Mouse (Mus musculus): Measurements from ENCODE around the gene Col6a2.

Gene Col6a2

GRCm38 (mm10) chr10:76636026-76636425, 12.6 kb upstream of the Col6a2 start:
- in situ Hi-C loops (cut with MboI, MseI): no loop called here

- in situ Hi-C loops (cut with MboI, MseI): no loop called here
These were observed 11.2 kb upstream of the Col6a2 start for GRCm38 (mm10) chr10:76634584-76634983.

- in situ Hi-C loops (cut with MboI, MseI): no loop called here
These were observed 10.7 kb upstream of the Col6a2 start for GRCm38 (mm10) chr10:76634094-76634571.

- in situ Hi-C loops (cut with MboI, MseI): no loop called here
These were observed 9.2 kb upstream of the Col6a2 start for GRCm38 (mm10) chr10:76632630-76633029.

DNA sequence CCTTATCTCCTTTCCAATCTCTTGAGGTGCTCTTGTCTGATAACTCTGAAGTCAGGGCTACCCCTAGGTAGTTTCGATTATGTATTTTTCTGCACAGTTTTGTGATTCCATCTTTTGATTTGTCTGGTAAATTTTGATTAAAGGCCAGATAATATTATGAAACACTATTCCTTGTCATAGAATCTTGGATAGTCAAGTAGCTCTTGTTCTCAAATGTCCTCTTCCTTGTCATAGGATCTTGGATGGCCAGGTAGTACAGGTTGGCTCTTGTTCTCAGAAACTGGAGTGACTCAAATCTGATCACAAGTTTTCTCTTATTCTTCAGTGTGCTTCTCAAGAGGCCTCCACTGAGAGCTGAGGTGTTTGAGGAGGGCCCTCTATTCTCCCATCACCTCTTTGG, 7.2 kb upstream of the Col6a2 start:
- in situ Hi-C loops (cut with MboI, MseI): no loop called here

DNA sequence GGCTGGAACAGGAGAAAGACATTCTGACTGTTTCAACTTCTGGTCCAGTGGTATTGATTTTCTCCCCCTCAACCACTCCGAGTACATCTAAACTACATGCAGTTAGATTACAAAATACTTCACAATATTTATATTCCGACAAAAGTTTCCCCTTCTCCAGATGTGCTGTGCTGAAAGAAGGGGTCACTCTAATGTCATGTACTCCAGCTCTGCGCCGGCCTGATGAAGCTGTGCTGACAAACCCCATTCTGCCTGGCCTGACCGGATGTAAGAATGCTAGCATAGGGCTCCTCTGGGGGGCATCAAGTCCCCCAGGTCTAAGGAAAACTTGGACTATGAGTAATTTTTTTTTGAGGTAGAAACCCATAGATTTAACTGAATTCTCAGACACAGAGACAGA, 4.3 kb upstream of the Col6a2 start:
- in situ Hi-C loops (cut with MboI, MseI): loop anchor here (5.0 kb wide), 1 partner anchor 105 kb away; no protein-coding TSS in a partner anchor

GRCm38 (mm10) chr10:76624903-76625302, 1.5 kb upstream of the Col6a2 start:
- in situ Hi-C loops (cut with MboI, MseI): loop anchor here (5.0 kb wide), 1 partner anchor 107 kb away; no protein-coding TSS in a partner anchor

DNA sequence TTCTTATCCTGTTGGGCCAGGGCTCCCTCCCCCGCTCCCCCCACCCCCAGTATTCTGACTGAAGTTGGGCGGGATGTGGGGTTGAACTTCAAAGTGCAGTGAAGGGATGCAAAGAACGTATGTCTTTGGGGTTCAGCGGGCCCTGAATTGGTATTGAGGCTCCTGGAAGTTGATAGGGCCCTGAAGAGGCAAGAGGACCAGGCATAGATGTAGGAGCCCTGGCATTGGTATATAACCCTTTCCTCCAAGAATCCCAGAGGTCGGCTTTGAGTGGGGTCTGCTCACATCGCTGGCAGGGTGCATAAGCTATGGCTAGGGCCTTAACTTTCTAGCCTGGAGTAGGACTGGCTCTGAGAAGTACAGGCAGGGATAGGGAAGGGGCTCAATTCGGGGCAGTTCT, 304 bp upstream of the Col6a2 start:
- in situ Hi-C loops (cut with MboI, MseI): no loop called here

- in situ Hi-C loops (cut with MboI, MseI): no loop called here
These were observed 1.0 kb downstream of the Col6a2 start for GRCm38 (mm10) chr10:76622411-76622810.

DNA sequence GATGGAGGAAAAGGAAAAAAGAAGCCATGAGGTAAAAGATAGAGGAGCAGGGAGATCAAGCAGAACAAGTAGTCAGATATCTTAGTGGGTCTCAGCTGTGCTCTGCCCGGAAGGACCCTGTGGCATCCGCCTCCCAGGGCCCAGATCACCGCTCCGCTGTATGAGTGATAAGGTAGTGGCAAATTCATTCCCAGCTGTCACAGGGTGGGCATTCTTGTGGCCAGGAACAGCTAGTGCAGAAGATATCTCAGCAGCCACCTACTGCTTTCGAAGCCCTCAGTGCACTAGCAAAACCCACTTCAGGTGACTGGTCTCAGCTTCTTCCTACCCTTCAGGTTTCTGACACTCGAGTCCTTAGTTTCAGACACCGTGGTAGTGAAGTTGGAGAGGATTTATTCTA, 11.0 kb downstream of the Col6a2 start:
- in situ Hi-C loops (cut with MboI, MseI): no loop called here

- in situ Hi-C loops (cut with MboI, MseI): no loop called here
These were observed 20.7 kb downstream of the Col6a2 start for GRCm38 (mm10) chr10:76602690-76603089.

GRCm38 (mm10) chr10:76596338-76596737, 27.1 kb downstream of the Col6a2 start:
- in situ Hi-C loops (cut with MboI, MseI): loop anchor here (10.0 kb wide), 1 partner anchor 1288 kb away; no protein-coding TSS in a partner anchor

- in situ Hi-C loops (cut with MboI, MseI): loop anchor here (10.0 kb wide), 1 partner anchor 1295 kb away; no protein-coding TSS in a partner anchor
These were observed 33.2 kb downstream of the Col6a2 start for GRCm38 (mm10) chr10:76590197-76590596.

GRCm38 (mm10) chr10:76586190-76586589, 37.2 kb downstream of the Col6a2 start:
- in situ Hi-C loops (cut with MboI, MseI): no loop called here

- in situ Hi-C loops (cut with MboI, MseI): no loop called here
These were observed 39.3 kb downstream of the Col6a2 start for GRCm38 (mm10) chr10:76584138-76584537.

- in situ Hi-C loops (cut with MboI, MseI): no loop called here
These were observed 46.5 kb downstream of the Col6a2 start for GRCm38 (mm10) chr10:76576920-76577319.

DNA sequence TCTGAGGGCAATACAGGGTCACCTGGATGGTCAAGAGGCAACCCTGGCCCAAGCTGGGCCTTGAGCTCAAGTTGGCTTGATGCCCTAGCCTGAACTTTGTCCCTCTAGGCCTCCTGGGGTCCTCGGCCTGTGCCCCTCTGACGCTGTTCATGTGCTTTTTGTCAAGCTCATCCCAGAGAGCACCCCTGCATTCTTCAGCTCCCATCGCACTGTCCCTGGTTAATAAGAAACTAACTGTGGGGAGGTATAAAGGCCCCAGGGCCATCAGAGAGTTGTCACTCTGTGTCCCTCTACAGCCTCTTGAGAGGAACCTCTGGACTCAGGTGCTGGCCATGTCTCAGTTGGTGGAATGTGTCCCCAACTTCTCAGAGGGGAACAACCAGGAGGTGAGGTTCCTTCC, 48.1 kb downstream of the Col6a2 start, which contains the start of gene Ftcd:
Gene Ftcd, plus strand, starts transcription at position 275 of the 400 bp plus-strand sequence.
- in situ Hi-C loops (cut with MboI, MseI): no loop called here

DNA sequence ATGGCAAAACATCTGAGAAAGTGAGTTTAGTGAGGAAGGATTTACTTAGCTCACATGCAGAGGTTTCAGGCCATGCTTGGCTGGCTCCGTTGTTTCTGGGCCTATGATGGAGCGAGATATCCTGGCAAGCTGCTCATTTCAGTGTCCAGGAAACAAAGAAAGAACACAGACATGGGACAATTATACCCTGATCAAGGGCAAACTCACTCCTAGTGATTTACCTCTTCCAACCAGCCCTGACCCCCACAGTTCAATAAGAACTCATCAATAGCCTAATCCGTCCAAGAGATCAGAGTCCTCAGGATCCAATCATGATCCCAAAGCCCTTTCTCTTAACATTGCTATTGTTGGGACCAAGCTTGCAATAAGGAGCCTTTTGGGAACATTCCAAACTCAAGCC, 51.3 kb downstream of the Col6a2 start:
- in situ Hi-C loops (cut with MboI, MseI): no loop called here

DNA sequence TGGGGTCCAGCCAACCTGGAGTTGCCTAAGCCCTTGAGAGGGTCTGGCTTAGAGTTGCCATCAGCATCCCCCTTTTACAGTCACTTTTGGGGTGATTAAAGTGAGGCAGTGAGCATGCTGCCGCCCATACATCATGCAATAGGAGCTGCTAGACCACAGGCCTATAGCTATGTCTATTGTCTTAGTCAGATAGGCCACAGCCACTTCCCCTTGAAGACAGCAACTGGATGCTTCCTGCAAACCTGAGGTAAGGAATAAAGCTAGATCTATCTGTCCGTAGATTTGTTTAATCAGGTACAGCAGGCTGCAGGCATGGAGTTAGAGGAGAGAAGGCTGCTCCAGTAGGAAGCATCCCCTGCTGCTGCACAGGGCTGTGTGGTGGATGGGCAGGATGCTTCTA, 52.4 kb downstream of the Col6a2 start:
- in situ Hi-C loops (cut with MboI, MseI): no loop called here

- in situ Hi-C loops (cut with MboI, MseI): no loop called here
These were observed 53.3 kb downstream of the Col6a2 start for GRCm38 (mm10) chr10:76569996-76570685.

- in situ Hi-C loops (cut with MboI, MseI): no loop called here
These were observed 61.5 kb downstream of the Col6a2 start, which contains the start of gene Spatc1l for GRCm38 (mm10) chr10:76561972-76562371. Spatc1l (plus strand) TSS chr10:76562272.

DNA sequence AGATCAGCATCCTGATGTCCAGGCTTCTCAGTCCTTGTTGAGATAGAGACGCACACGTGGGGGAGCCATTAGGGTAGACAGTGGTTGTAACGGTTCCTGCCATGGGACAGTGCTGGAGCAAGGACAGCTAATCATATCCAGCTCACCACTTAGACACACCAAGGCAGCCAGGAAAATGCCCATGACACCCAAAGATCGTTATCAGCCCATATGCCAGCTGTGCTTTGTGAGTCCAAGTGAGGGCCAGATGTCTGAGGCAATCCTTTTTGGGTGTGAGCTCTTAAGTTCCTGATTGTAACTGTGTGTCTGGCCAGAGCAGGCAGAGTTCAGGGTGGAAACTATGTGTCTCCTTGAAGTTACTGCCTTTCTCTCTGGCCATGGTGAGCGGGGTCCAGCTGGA, 69.4 kb downstream of the Col6a2 start:
- in situ Hi-C loops (cut with MboI, MseI): no loop called here

DNA sequence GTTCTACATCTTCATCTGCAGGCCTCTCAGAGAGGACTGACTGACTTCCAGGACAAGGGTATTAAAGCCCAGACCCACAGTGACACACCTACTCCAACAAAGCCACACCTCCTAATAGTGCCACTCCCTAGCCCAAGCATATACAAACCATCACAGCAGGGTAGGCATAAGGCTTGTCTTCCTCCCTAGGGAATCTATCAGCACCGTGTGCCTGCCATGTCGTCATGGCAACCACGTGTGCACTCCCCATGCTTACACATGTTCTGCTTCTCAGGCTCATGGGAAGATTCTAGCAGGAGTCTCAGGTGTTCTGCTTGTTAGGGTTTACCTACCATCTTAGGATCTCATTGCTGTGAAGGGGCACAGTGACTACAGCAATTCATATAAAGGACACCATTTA, 71.9 kb downstream of the Col6a2 start:
- in situ Hi-C loops (cut with MboI, MseI): no loop called here
